Mouse (Mus musculus): ENCODE results near the gene Ube3c.
"Not testable (repeated sequence)": the region's sequence is repeated elsewhere in the genome, so short reads cannot be mapped to it uniquely, and the experiment has no call there.

The Ube3c gene

GRCm38 (mm10) chr5:29568848-29569377 is at the start of gene Ube3c:
Ube3c (plus strand) TSS chr5:29569242.
- peak; percentile 99 for DNase-seq

GRCm38 (mm10) chr5:29560111-29560510 is 8.9 kb upstream of the Ube3c start:
- no peak for DNase-seq

GRCm38 (mm10) chr5:29560667-29561066 is 8.4 kb upstream of the Ube3c start:
- peak in 1 of 2 experiments; percentile 27 for DNase-seq

- DNase-seq, result peak; percentile 77 to 78
Observed at GRCm38 (mm10) chr5:29569378-29570280, 587 bp downstream of the Ube3c start.

- DNase-seq, result peak in 1 of 2 experiments; percentile 4
Observed at GRCm38 (mm10) chr5:29574286-29574685, 5.2 kb downstream of the Ube3c start.

GRCm38 (mm10) chr5:29575085-29575484 is 6.0 kb downstream of the Ube3c start:
- DNase-seq, result no peak

GRCm38 (mm10) chr5:29577795-29578631 is 9.0 kb downstream of the Ube3c start:
- DNase-seq, result no peak

- DNase-seq, result no peak
Observed at GRCm38 (mm10) chr5:29583880-29584595, 15.0 kb downstream of the Ube3c start.

GRCm38 (mm10) chr5:29592161-29592560 is 23.1 kb downstream of the Ube3c start:
- DNase-seq, result not testable (repeated sequence)

GRCm38 (mm10) chr5:29606546-29606945 is 37.5 kb downstream of the Ube3c start:
- no peak for DNase-seq

GRCm38 (mm10) chr5:29625610-29626009 is 56.6 kb downstream of the Ube3c start:
- DNase-seq, result no peak

GRCm38 (mm10) chr5:29629941-29630340 is 60.9 kb downstream of the Ube3c start:
- no peak for DNase-seq

- DNase-seq, result no peak
Observed at GRCm38 (mm10) chr5:29631711-29632110, 62.7 kb downstream of the Ube3c start.

- DNase-seq, result no peak
Observed at GRCm38 (mm10) chr5:29636298-29636697, 67.3 kb downstream of the Ube3c start.

- no peak for DNase-seq
Observed at GRCm38 (mm10) chr5:29636884-29637283, 67.8 kb downstream of the Ube3c start.

- DNase-seq, result no peak
Observed at GRCm38 (mm10) chr5:29641124-29641884, 72.3 kb downstream of the Ube3c start.

GRCm38 (mm10) chr5:29651696-29652095 is 82.7 kb downstream of the Ube3c start:
- DNase-seq, result no peak

GRCm38 (mm10) chr5:29657590-29658339 is 88.7 kb downstream of the Ube3c start:
- no peak for DNase-seq

GRCm38 (mm10) chr5:29661246-29661645 is 92.2 kb downstream of the Ube3c start:
- not testable (repeated sequence) for DNase-seq

GRCm38 (mm10) chr5:29665391-29665790 is 96.3 kb downstream of the Ube3c start:
- DNase-seq, result no peak

- DNase-seq, result no peak
Observed at GRCm38 (mm10) chr5:29672551-29672950, 103.5 kb downstream of the Ube3c start.
